ENCODE assay signal across 15 mouse cellular contexts in genomic region chr12:52389552-52389951, GRCm38 (mm10).
A peak's percentile ranks its signal among the peaks of the same experiment; 100 is the strongest.
DNase-seq lines count a peak whose midpoint lies in the region; ATAC-seq and TF ChIP-seq lines count a peak whose summit lies in the region.
"Had no signal": no experiment of that assay in that cellular context is flagged by ENCODE, and none has a peak within 500 bp of the region (broad histone marks: within the 10 kb centered on the region; RNA-seq: fewer than 3 reads in every experiment).

No protein-coding gene starts in this region.

- intact Hi-C loops in gastrocnemius, adult 2 months (cut with DNase I), result no loop called here

- WGBS in midbrain, embryonic 13.5 days, result 47% methylated on average over 5 of the region's 5 CpGs
- 61% methylated on average over 5 of the region's 5 CpGs for WGBS in midbrain, embryonic 11.5 days
- WGBS in hindbrain, embryonic 12.5 days, result 48% methylated on average over 5 of the region's 5 CpGs
- 61% methylated on average over 5 of the region's 5 CpGs for WGBS in olfactory bulb, adult 2 months
- WGBS in liver, embryonic 12.5 days (ENCODE audit: insufficient replicate concordance), result 67% methylated on average over 5 of the region's 5 CpGs

- H3K4me3 ChIP-seq in gastrocnemius, adult 2 months, result no peak overlapping the region
- H3K4me3 ChIP-seq in midbrain, embryonic 13.5 days (replicated peaks), result no peak overlapping the region
- H3K4me3 ChIP-seq in midbrain, embryonic 11.5 days (ENCODE audit: low read depth, low read length), result no peak overlapping the region
- H3K4me3 ChIP-seq in hindbrain, embryonic 12.5 days, result no peak overlapping the region
- H3K4me3 ChIP-seq in olfactory bulb, adult 2 months (ENCODE audit: insufficient read depth, low read depth, low read length), result no peak overlapping the region
- no peak overlapping the region for H3K4me3 ChIP-seq in liver, embryonic 12.5 days
- H3K4me3 ChIP-seq: liver, embryonic 13.5 days; stomach, embryonic 15.5 days had no signal

- H3K27me3 ChIP-seq in midbrain, embryonic 13.5 days, result no peaks in the 10 kb centered on the region
- H3K27me3 ChIP-seq in midbrain, embryonic 11.5 days (ENCODE audit: control insufficient read depth, insufficient read depth, low read length), result no peaks in the 10 kb centered on the region
- H3K27me3 ChIP-seq in hindbrain, embryonic 12.5 days, result no peaks in the 10 kb centered on the region
- H3K27me3 ChIP-seq in liver, embryonic 12.5 days (replicated peaks), result no peaks in the 10 kb centered on the region
- H3K27me3 ChIP-seq: liver, embryonic 13.5 days; stomach, embryonic 15.5 days had no signal

- no peaks in the 10 kb centered on the region for H3K9me3 ChIP-seq in midbrain, embryonic 13.5 days
- H3K9me3 ChIP-seq in midbrain, embryonic 11.5 days (ENCODE audit: control insufficient read depth, low read length), result no peaks in the 10 kb centered on the region
- H3K9me3 ChIP-seq in hindbrain, embryonic 12.5 days (replicated peaks), result 0 out of 2 replicates have a peak, but pooled peaks cover 4% of the 10 kb centered on the region
- H3K9me3 ChIP-seq in liver, embryonic 12.5 days (replicated peaks), result no peaks in the 10 kb centered on the region
- H3K9me3 ChIP-seq: liver, embryonic 13.5 days; stomach, embryonic 15.5 days had no signal

- peak; percentile 25; the same call in 1 of the 2 replicates for ATAC-seq in midbrain, embryonic 13.5 days
- no peak for ATAC-seq in midbrain, embryonic 11.5 days (ENCODE audit: low FRiP score)
- peak; percentile 38; the same call in 1 of the 2 replicates for ATAC-seq in hindbrain, embryonic 12.5 days (ENCODE audit: low FRiP score)
- no peak for ATAC-seq in liver, embryonic 12.5 days

- no peak for TF ChIP-seq CTCF in gastrocnemius, adult 2 months (IDR thresholded peaks at IDR 0.05)
- no peak for TF ChIP-seq CTCF in olfactory bulb, adult 2 months (IDR thresholded peaks at IDR 0.05; ENCODE audit: insufficient read depth, low read depth, low read length)

- no peak overlapping the region for H3K9ac ChIP-seq in midbrain, embryonic 13.5 days (replicated peaks)
- no peak overlapping the region for H3K9ac ChIP-seq in midbrain, embryonic 11.5 days (ENCODE audit: low read length)
- H3K9ac ChIP-seq in hindbrain, embryonic 12.5 days, result no peak overlapping the region
- no peak overlapping the region for H3K9ac ChIP-seq in liver, embryonic 12.5 days
- H3K9ac ChIP-seq: liver, embryonic 13.5 days; stomach, embryonic 15.5 days had no signal

- H3K27ac ChIP-seq in gastrocnemius, adult 2 months, result peak overlapping the region; percentile 72
- peak overlapping the region; percentile 12; the same call in 1 of the 2 replicates for H3K27ac ChIP-seq in midbrain, embryonic 13.5 days
- H3K27ac ChIP-seq in midbrain, embryonic 11.5 days (ENCODE audit: low read depth, low read length), result no peak overlapping the region
- no peak overlapping the region for H3K27ac ChIP-seq in hindbrain, embryonic 12.5 days
- H3K27ac ChIP-seq in olfactory bulb, adult 2 months (ENCODE audit: insufficient read depth, low read depth, low read length), result 0 out of 2 replicates have a peak overlapping the region, but pooled peaks have one; percentile 43
- no peak overlapping the region for H3K27ac ChIP-seq in liver, embryonic 12.5 days
- H3K27ac ChIP-seq: kidney, postnatal 0 days; liver, embryonic 13.5 days; stomach, embryonic 15.5 days had no signal

- H3K4me1 ChIP-seq in midbrain, embryonic 13.5 days (replicated peaks), result peaks cover 21% of the 10 kb centered on the region
- no peaks in the 10 kb centered on the region for H3K4me1 ChIP-seq in midbrain, embryonic 11.5 days (ENCODE audit: control insufficient read depth, insufficient read depth, low read length)
- peaks cover 8% of the 10 kb centered on the region; the same call in 1 of the 2 replicates for H3K4me1 ChIP-seq in hindbrain, embryonic 12.5 days
- peaks cover 6% of the 10 kb centered on the region; the same call in 1 of the 2 replicates for H3K4me1 ChIP-seq in olfactory bulb, adult 2 months (ENCODE audit: control insufficient read depth, insufficient read depth, low read length)
- H3K4me1 ChIP-seq in liver, embryonic 12.5 days, result no peaks in the 10 kb centered on the region
- H3K4me1 ChIP-seq: liver, embryonic 13.5 days; stomach, embryonic 15.5 days had no signal

- DNase-seq in gastrocnemius, adult 2 months, result no peak
- DNase-seq in gastrocnemius, postnatal 4 days (ENCODE audit: low spot score in 2 of 2), result no peak
- DNase-seq in midbrain, embryonic 11.5 days (ENCODE audit: low spot score, missing footprints), result no peak
- no peak for DNase-seq in embryo, embryonic 9.5 days (ENCODE audit: extremely low spot score)
- DNase-seq: adrenal gland, postnatal 14 days; cerebellum, adult 11-12 months; gastrocnemius, postnatal 10 days; liver, embryonic 13.5 days had no signal

- TF ChIP-seq POLR2A in olfactory bulb, adult 2 months (IDR thresholded peaks at IDR 0.05; ENCODE audit: insufficient read depth, low read depth, low read length), result no peak

- H3K4me2 ChIP-seq in midbrain, embryonic 13.5 days (replicated peaks), result no peak overlapping the region
- no peak overlapping the region for H3K4me2 ChIP-seq in midbrain, embryonic 11.5 days
- no peak overlapping the region for H3K4me2 ChIP-seq in hindbrain, embryonic 12.5 days (replicated peaks)
- no peak overlapping the region for H3K4me2 ChIP-seq in liver, embryonic 12.5 days
- H3K4me2 ChIP-seq: heart, embryonic 11.5 days; liver, embryonic 13.5 days; stomach, embryonic 15.5 days had no signal

- H3K36me3 ChIP-seq in midbrain, embryonic 13.5 days, result no peaks in the 10 kb centered on the region
- no peaks in the 10 kb centered on the region for H3K36me3 ChIP-seq in midbrain, embryonic 11.5 days (ENCODE audit: control insufficient read depth, insufficient read depth, low read length)
- H3K36me3 ChIP-seq in hindbrain, embryonic 12.5 days, result no peaks in the 10 kb centered on the region
- H3K36me3 ChIP-seq in liver, embryonic 12.5 days, result no peaks in the 10 kb centered on the region
- H3K36me3 ChIP-seq: liver, embryonic 13.5 days; stomach, embryonic 15.5 days had no signal

Comparison
In these comparisons a context has a peak if more than half of its experiments do, and no peak if none do; other contexts are left out.
1. H3K27ac ChIP-seq: peak in gastrocnemius, adult 2 months (single experiment), midbrain, embryonic 13.5 days (single experiment) and olfactory bulb, adult 2 months (single experiment); none in midbrain, embryonic 11.5 days (single experiment), hindbrain, embryonic 12.5 days (single experiment) and liver, embryonic 12.5 days (single experiment).
2. ATAC-seq: peak in midbrain, embryonic 13.5 days (single experiment) and hindbrain, embryonic 12.5 days (single experiment); none in midbrain, embryonic 11.5 days (single experiment) and liver, embryonic 12.5 days (single experiment).